Mouse (Mus musculus) intestine, postnatal 0 days (tissue): ENCODE data around the gene Ddx47. TPM values are rescaled to one million over a fixed set of nuclear protein-coding genes. Genes with fewer than 3 reads are reported as not detected.

ENCODE experiments used
- ATAC-seq: fragments of 200-750 bp; cut with Nextera tagmentation; 2 replicates; pipeline ENCODE4 v1.8.0; 2017; ENCODE audit warnings: mild to moderate bottlenecking, moderate TSS enrichment, moderate library complexity
- H3K27ac ChIP-seq: fragments of 300-500 bp; sonication (generic); 2 replicates; pipeline ENCODE4 v1.5.1; 2014; ENCODE audit warnings: mild to moderate bottlenecking, low read depth, low read length, moderate library complexity
- H3K27me3 ChIP-seq: fragments of 300-500 bp; sonication (generic); replicated peaks from 2 replicates; pipeline ENCODE4 v1.6.1; 2014; ENCODE audit warnings: low read length, mixed read lengths; ENCODE audit not compliant: control insufficient read depth, insufficient read depth
- H3K36me3 ChIP-seq: fragments of 300-500 bp; sonication (generic); 2 replicates; pipeline ENCODE4 v1.6.1; 2014; ENCODE audit warnings: mild to moderate bottlenecking, moderate library complexity; ENCODE audit not compliant: control insufficient read depth, insufficient read depth
- H3K4me1 ChIP-seq: fragments of 300-500 bp; sonication (generic); replicated peaks from 2 replicates; pipeline ENCODE4 v1.6.1; 2014; ENCODE audit warnings: antibody characterized with exemption, low read length, mixed read lengths; ENCODE audit not compliant: control insufficient read depth, insufficient read depth
- H3K4me2 ChIP-seq: fragments of 300-500 bp; sonication (generic); replicated peaks from 2 replicates; pipeline ENCODE4 v1.6.1; 2014; ENCODE audit warnings: low read depth, mild to moderate bottlenecking, moderate library complexity
- H3K4me3 ChIP-seq: fragments of 300-500 bp; sonication (generic); 2 replicates; pipeline ENCODE4 v1.5.1; 2014; ENCODE audit warnings: low read depth, low read length
- H3K9ac ChIP-seq: fragments of 300-500 bp; sonication (generic); 2 replicates; pipeline ENCODE4 v1.6.1; 2014; ENCODE audit warnings: mild to moderate bottlenecking, low read depth, low read length
- H3K9me3 ChIP-seq: fragments of 300-500 bp; sonication (generic); 2 replicates; pipeline ENCODE4 v1.6.1; 2016; ENCODE audit warnings: mixed run types; ENCODE audit not compliant: control insufficient read depth
- CTCF ChIP-seq: sonication (generic); IDR thresholded peaks from 2 replicates; pipeline ENCODE4 v1.5.1; 2016; ENCODE audit warnings: low read depth, mild to moderate bottlenecking, control low read depth, antibody characterized with exemption, moderate library complexity
- WGBS: fragments of 180-500 bp; shearing (Covaris S2); extraction: QIAGEN DNeasy Blood & Tissue Kit; methylation state at CpG from one replicate; pipeline ENCODE4 v1.1.7; 2014; 5-methylcytosine and 5-hydroxymethylcytosine counted together
- polyA plus RNA-seq: library from polyadenylated mRNA; unstranded; fragments of >200 nt; fragmentation: Nextera tagmentation; extraction: Ambion mirVana; gene quantifications from 2 replicates; pipeline ENCODE4 v1.2.1, GENCODE M21; 2015

Ddx47 gene
- 32.6 and 33.5 TPM in 2 replicates for polyA plus RNA-seq

- H3K4me1 ChIP-seq: no peaks in the 10 kb centered on the region
- peak within 1 kb of the TSS; percentile 28; the same call in 1 of the 2 replicates for H3K27ac ChIP-seq
- no peaks in the 10 kb centered on the region for H3K27me3 ChIP-seq
- WGBS: 2% methylated on average over 19 of the region's 19 CpGs
- peak; percentile 92 for ATAC-seq
- peak within 1 kb of the TSS; percentile 85 for H3K4me3 ChIP-seq
- H3K9ac ChIP-seq: peak within 1 kb of the TSS; percentile 85
- no peaks in the 10 kb centered on the region for H3K9me3 ChIP-seq
- peaks cover 22% of the 10 kb centered on the region for H3K36me3 ChIP-seq
- TF ChIP-seq CTCF: peak; percentile 100
- H3K4me2 ChIP-seq: peak within 1 kb of the TSS; percentile 79
Observed at GRCm38 (mm10) chr6:135011048-135011733, at the start of gene Ddx47. Gene Ddx47, plus strand, starts transcription at chr6:135011612.

GRCm38 (mm10) chr6:134961858-134962517 lies 49.4 kb upstream of the Ddx47 start:
- no peak overlapping the region for H3K4me2 ChIP-seq
- 45% methylated on average over 9 of the region's 9 CpGs for WGBS
- no peak for TF ChIP-seq CTCF
- no peak overlapping the region for H3K9ac ChIP-seq
- H3K27ac ChIP-seq: no peak overlapping the region
- H3K27me3 ChIP-seq: no peaks in the 10 kb centered on the region
- H3K9me3 ChIP-seq: 0 out of 2 replicates have a peak, but pooled peaks cover 4% of the 10 kb centered on the region
- no peaks in the 10 kb centered on the region for H3K4me1 ChIP-seq
- no peak for ATAC-seq
- H3K36me3 ChIP-seq: no peaks in the 10 kb centered on the region
- H3K4me3 ChIP-seq: no peak overlapping the region

- Histone ChIP-seq H3K27ac (no peak overlapping the region), H3K36me3 (no peaks in the 10 kb centered on the region), H3K9me3 (0 out of 2 replicates have a peak, but pooled peaks cover 4% of the 10 kb centered on the region), H3K4me3 (no peak overlapping the region), H3K27me3 (no peaks in the 10 kb centered on the region), H3K4me1 (no peaks in the 10 kb centered on the region), H3K9ac (no peak overlapping the region), H3K4me2 (no peak overlapping the region)
- no peak for ATAC-seq
- 71% methylated on average over 5 of the region's 5 CpGs for WGBS
- TF ChIP-seq CTCF: no peak
Observed at GRCm38 (mm10) chr6:134962518-134962893, 48.9 kb upstream of the Ddx47 start.

GRCm38 (mm10) chr6:134963910-134964309 lies 47.5 kb upstream of the Ddx47 start:
- Histone ChIP-seq H3K27me3 (no peaks in the 10 kb centered on the region), H3K9me3 (0 out of 2 replicates have a peak, but pooled peaks cover 4% of the 10 kb centered on the region), H3K4me2 (no peak overlapping the region), H3K9ac (no peak overlapping the region), H3K4me3 (no peak overlapping the region), H3K27ac (no peak overlapping the region), H3K36me3 (no peaks in the 10 kb centered on the region), H3K4me1 (no peaks in the 10 kb centered on the region)
- ATAC-seq: no peak
- 75% methylated on average over 2 of the region's 2 CpGs for WGBS
- TF ChIP-seq CTCF: no peak

GRCm38 (mm10) chr6:134966681-134967080 lies 44.7 kb upstream of the Ddx47 start:
- no peak overlapping the region for H3K27ac ChIP-seq
- H3K4me2 ChIP-seq: no peak overlapping the region
- TF ChIP-seq CTCF: no peak
- ATAC-seq: no peak
- no peaks in the 10 kb centered on the region for H3K4me1 ChIP-seq
- WGBS: 81% methylated on average over 5 of the region's 5 CpGs
- no peaks in the 10 kb centered on the region for H3K36me3 ChIP-seq
- H3K9me3 ChIP-seq: 0 out of 2 replicates have a peak, but pooled peaks cover 4% of the 10 kb centered on the region
- H3K27me3 ChIP-seq: no peaks in the 10 kb centered on the region
- H3K4me3 ChIP-seq: no peak overlapping the region
- H3K9ac ChIP-seq: no peak overlapping the region

- ATAC-seq: no peak
Observed at GRCm38 (mm10) chr6:134968326-134968725, 43.1 kb upstream of the Ddx47 start.

More at GRCm38 (mm10) chr6:134968326-134968725, 43.1 kb upstream of the Ddx47 start:
- Histone ChIP-seq H3K9me3 (0 out of 2 replicates have a peak, but pooled peaks cover 4% of the 10 kb centered on the region), H3K27me3 (no peaks in the 10 kb centered on the region), H3K36me3 (no peaks in the 10 kb centered on the region), H3K9ac (no peak overlapping the region), H3K27ac (no peak overlapping the region), H3K4me3 (no peak overlapping the region), H3K4me2 (no peak overlapping the region), H3K4me1 (no peaks in the 10 kb centered on the region)
- TF ChIP-seq CTCF: no peak
- WGBS: 34% methylated on average over 1 of the region's 1 CpGs
